Mouse (Mus musculus) CH12.LX (cell line): ENCODE measurements around the gene Tlr9. TPM values are rescaled to one million over a fixed set of nuclear protein-coding genes. Genes with fewer than 3 reads are reported as not detected.

Experiments
- DNase-seq: peaks from one replicate; pipeline ENCODE4 v3.0.0-alpha.2; 2013; ENCODE audit errors: extremely low read depth
- H3K27ac ChIP-seq: 2 replicates; pipeline ENCODE4 v1.5.1; 2012; ENCODE audit warnings: low read depth, mild to moderate bottlenecking, control low read depth, moderate library complexity; ENCODE audit not compliant: insufficient read depth
- H3K27me3 ChIP-seq: replicated peaks from 2 replicates; pipeline ENCODE3; 2012; ENCODE audit warnings: inconsistent platforms
- H3K36me3 ChIP-seq, 2 experiments: replicated peaks in 1 of 2; 2 replicates each; pipeline versions ENCODE3 to v1.6.1; 2012; ENCODE audit warnings: inconsistent platforms in 1 of 2, low read length in 1 of 2, mild to moderate bottlenecking in 1 of 2, mixed read lengths in 1 of 2, moderate library complexity in 1 of 2; ENCODE audit not compliant: control insufficient read depth in 1 of 2, insufficient read depth in 1 of 2
- H3K4me1 ChIP-seq, 2 experiments: 2 replicates each; pipeline ENCODE4 v1.6.1; 2012; ENCODE audit warnings: inconsistent platforms in 1 of 2, moderate library complexity in 1 of 2; ENCODE audit not compliant: insufficient read depth in 2 of 2, control insufficient read depth in 1 of 2
- H3K4me2 ChIP-seq: 2 replicates; pipeline ENCODE4 v1.6.1; 2012; ENCODE audit warnings: low read depth, mild to moderate bottlenecking, control low read depth; ENCODE audit not compliant: poor library complexity, insufficient read depth, severe bottlenecking
- H3K4me3 ChIP-seq, 3 experiments: fragments of 150-350 bp in 1 of 3; sonication (generic) in 1 of 3; replicated peaks in 1 of 3; 2 replicates each; pipeline versions ENCODE3 to v1.5.1; 2011 to 2012; ENCODE audit warnings: low read depth in 2 of 3, low read length in 2 of 3, mild to moderate bottlenecking in 2 of 3, moderate library complexity in 2 of 3, control low read depth in 1 of 3, improper control_type of control experiment in 1 of 3, inconsistent platforms in 1 of 3, mixed read lengths in 1 of 3; ENCODE audit not compliant: poor library complexity in 1 of 3
- H3K79me2 ChIP-seq: replicated peaks from 2 replicates; pipeline ENCODE4 v1.6.1; 2012; ENCODE audit warnings: mild to moderate bottlenecking, moderate library complexity; ENCODE audit not compliant: control insufficient read depth, poor library complexity, insufficient read depth, severe bottlenecking; ENCODE audit errors: extremely low read depth
- H3K9ac ChIP-seq: 2 replicates; pipeline ENCODE4 v1.6.1; 2012; ENCODE audit warnings: low read depth, mild to moderate bottlenecking, control low read depth, moderate library complexity; ENCODE audit not compliant: insufficient read depth
- H3K9me3 ChIP-seq: replicated peaks from 2 replicates; pipeline ENCODE3; 2012; ENCODE audit warnings: low read length, inconsistent platforms, mixed read lengths
- CTCF ChIP-seq, 2 experiments: IDR thresholded peaks in 1 of 2; conservative IDR thresholded peaks in 1 of 2; 2 replicates each; pipeline ENCODE4 v1.5.1; 2011 to 2012; ENCODE audit warnings: low read depth in 2 of 2, low read length in 2 of 2, improper control_type of control experiment in 1 of 2, inconsistent platforms in 1 of 2, mild to moderate bottlenecking in 1 of 2, moderate library complexity in 1 of 2
- ETS1 ChIP-seq: conservative IDR thresholded peaks from 2 replicates; pipeline ENCODE4 v1.6.1; 2012; ENCODE audit warnings: low read depth, mild to moderate bottlenecking, inconsistent platforms, low read length, improper control_type of control experiment, moderate library complexity
- HCFC1 ChIP-seq: IDR thresholded peaks from 2 replicates; pipeline ENCODE4 v1.6.1; 2012; ENCODE audit warnings: low read depth, mild to moderate bottlenecking, inconsistent platforms, low read length, improper control_type of control experiment
- IRF4 ChIP-seq: IDR thresholded peaks from 2 replicates; pipeline ENCODE4 v1.6.1; 2014; ENCODE audit warnings: low read depth, mild to moderate bottlenecking, inconsistent platforms, low read length, improper control_type of control experiment
- MAFK ChIP-seq: IDR thresholded peaks from 2 replicates; pipeline ENCODE4 v1.6.1; 2011; ENCODE audit warnings: low read length, improper control_type of control experiment; ENCODE audit not compliant: insufficient replicate concordance
- MAX ChIP-seq: IDR thresholded peaks from 2 replicates; pipeline ENCODE4 v1.6.1; 2011; ENCODE audit warnings: low read length, improper control_type of control experiment
- MAZ ChIP-seq: IDR thresholded peaks from 2 replicates; pipeline ENCODE4 v1.6.1; 2012; ENCODE audit warnings: low read depth, mild to moderate bottlenecking, inconsistent platforms, low read length, improper control_type of control experiment, moderate library complexity
- MEF2A ChIP-seq: IDR thresholded peaks from 2 replicates; pipeline ENCODE4 v1.6.1; 2014; ENCODE audit warnings: low read depth, mild to moderate bottlenecking, inconsistent platforms, low read length, improper control_type of control experiment, borderline replicate concordance
- MYC ChIP-seq: IDR thresholded peaks from 2 replicates; pipeline ENCODE4 v1.6.1; 2011; ENCODE audit warnings: low read depth, mild to moderate bottlenecking, improper control_type of control experiment, low read length
- RAD21 ChIP-seq: IDR thresholded peaks from 2 replicates; pipeline ENCODE4 v1.6.1; 2011; ENCODE audit warnings: low read depth, mild to moderate bottlenecking, low read length, improper control_type of control experiment, moderate library complexity
- RCOR1 ChIP-seq: conservative IDR thresholded peaks from 2 replicates; pipeline ENCODE4 v1.6.1; 2012; ENCODE audit warnings: low read depth, mild to moderate bottlenecking, inconsistent platforms, low read length, improper control_type of control experiment
- SMC3 ChIP-seq: IDR thresholded peaks from 2 replicates; pipeline ENCODE4 v1.6.1; 2011; ENCODE audit warnings: low read depth, low read length, improper control_type of control experiment
- UBTF ChIP-seq: IDR thresholded peaks from 2 replicates; pipeline ENCODE4 v1.6.1; 2012; ENCODE audit warnings: low read depth, mild to moderate bottlenecking, inconsistent platforms, low read length, improper control_type of control experiment, moderate library complexity
- ZC3H11A ChIP-seq: IDR thresholded peaks from 2 replicates; pipeline ENCODE4 v1.6.1; 2012; ENCODE audit warnings: low read depth, mild to moderate bottlenecking, inconsistent platforms, low read length, improper control_type of control experiment
- dilution Hi-C: fragments of 300-500 bp; cut with MboI; formaldehyde crosslinking; loops from 2 replicates; pipeline ENCODE4 v1.14.3; 2020; ENCODE audit warnings: low sequenced_read_pairs; ENCODE audit not compliant: extremely low pct_unique_long_range_greater_than_20kb, extremely low pct_ligation_motif_present
- in situ Hi-C: fragments of 300-500 bp; cut with MboI; formaldehyde crosslinking; loops from 3 replicates; pipeline ENCODE4 v1.14.3; 2019; ENCODE audit warnings: low sequenced_read_pairs, low pct_ligation_motif_present, low pct_unique_long_range_greater_than_20kb, mixed read lengths
- polyA plus RNA-seq: library from polyadenylated mRNA; unstranded; fragments of >175 nt; gene quantifications from 2 replicates; pipeline ENCODE4 v1.2.1, GENCODE M21; 2012; ENCODE audit warnings: low read depth; ENCODE audit not compliant: insufficient read length
- total RNA-seq, 2 experiments: library from RNA; depleted of rRNA; stranded (reverse); fragments of 300-350 nt in 1 of 2; fragments of >200 nt in 1 of 2; gene quantifications; 2 replicates each; pipeline ENCODE4 v1.2.3; 2012 to 2014

Tlr9 gene
- total and polyA plus RNA-seq, 3 experiments: 1.0 to 12.5 (median 1.4) TPM

GRCm38 (mm10) chr9:106231816-106232215, 9.4 kb downstream of the Tlr9 start:
- in situ Hi-C loops: no loop called here
- Histone ChIP-seq H3K4me1 (peaks cover 28 to 58% of the 10 kb centered on the region in 2 experiments), H3K27me3 (no peaks in the 10 kb centered on the region), H3K9ac (no peak overlapping the region), H3K9me3 (peaks cover 7% of the 10 kb centered on the region), H3K4me2 (no peak overlapping the region), H3K36me3 (peaks cover 27 to 62% of the 10 kb centered on the region in 2 experiments), H3K4me3 (no peak overlapping the region), H3K27ac (no peak overlapping the region), H3K79me2 (no peaks in the 10 kb centered on the region)
- TF ChIP-seq IRF4 (no peak), CTCF (conservative IDR thresholded peaks at IDR 0.05 in 1 of 2, IDR thresholded peaks at IDR 0.05 in 1 of 2; ENCODE audit: low read depth in 2 of 2, low read length in 2 of 2) (peak in 1 of 2 experiments; percentile 36; a peak in 1 of 4 replicates), ETS1 (no peak), RAD21 (peak; percentile 0), MAZ (no peak)
- dilution Hi-C loops: no loop called here
- DNase-seq: no peak

GRCm38 (mm10) chr9:106232956-106233355, 10.6 kb downstream of the Tlr9 start:
- Histone ChIP-seq H3K27ac (no peak overlapping the region), H3K27me3 (no peaks in the 10 kb centered on the region), H3K4me2 (no peak overlapping the region), H3K9ac (no peak overlapping the region), H3K4me1 (peaks cover 26 to 56% of the 10 kb centered on the region in 2 experiments), H3K79me2 (no peaks in the 10 kb centered on the region), H3K36me3 (peaks cover 36 to 62% of the 10 kb centered on the region in 2 experiments), H3K4me3 (no peak overlapping the region), H3K9me3 (no peaks in the 10 kb centered on the region)
- TF ChIP-seq SMC3: no peak
- no peak for TF ChIP-seq MYC
- no peak for TF ChIP-seq UBTF
- TF ChIP-seq IRF4: no peak
- no peak for TF ChIP-seq ETS1
- TF ChIP-seq MEF2A: no peak
- TF ChIP-seq ZC3H11A: no peak
- no peak for TF ChIP-seq RCOR1
- no peak for TF ChIP-seq HCFC1
- no peak for TF ChIP-seq MAFK
- no peak for TF ChIP-seq MAX
- in situ Hi-C loops: no loop called here
- DNase-seq: no peak
- dilution Hi-C loops: no loop called here
